Mouse (Mus musculus) ovary, adult 18-20 months (tissue): ENCODE measurements at regions not wholly inside any gene's neighbourhood (a gene's known extent, or its start where the extent isn't known, plus 50 kb on each side); places are given as distances from the start of the nearest gene placed in this dataset.

Experiments used
- DNase-seq: peaks from one replicate; pipeline ENCODE4 v3.0.0; 2022; ENCODE audit warnings: low spot score, mixed read lengths

GRCm38 (mm10) chr19:21146860-21147390 is 125.2 kb upstream of the Zfand5 start:
- DNase-seq = no peak

GRCm38 (mm10) chr19:21144659-21145283 is 127.3 kb upstream of the Zfand5 start:
- DNase-seq = no peak

- no peak for DNase-seq
Observed at GRCm38 (mm10) chr19:21143970-21144595, 128.0 kb upstream of the Zfand5 start.

GRCm38 (mm10) chr19:21140456-21140855 is 131.6 kb upstream of the Zfand5 start:
- no peak for DNase-seq

- no peak for DNase-seq
Observed at GRCm38 (mm10) chr19:21138998-21139495, 133.0 kb upstream of the Zfand5 start.

- no peak for DNase-seq
Observed at GRCm38 (mm10) chr19:21136756-21137155, 135.3 kb upstream of the Zfand5 start.

GRCm38 (mm10) chr19:21135998-21136380 is 136.1 kb upstream of the Zfand5 start:
- DNase-seq = no peak

- no peak for DNase-seq
Observed at GRCm38 (mm10) chr19:21135297-21135997, 136.6 kb upstream of the Zfand5 start.

- DNase-seq = no peak
Observed at GRCm38 (mm10) chr19:21129653-21130052, 142.4 kb upstream of the Zfand5 start.

GRCm38 (mm10) chr19:21127079-21127745 is 144.9 kb upstream of the Zfand5 start:
- DNase-seq = no peak

GRCm38 (mm10) chr19:21126670-21127069 is 145.4 kb upstream of the Zfand5 start:
- DNase-seq = no peak

- DNase-seq = no peak
Observed at GRCm38 (mm10) chr19:21119477-21119876, 152.6 kb upstream of the Zfand5 start.

- DNase-seq = no peak
Observed at GRCm38 (mm10) chr19:21118782-21119181, 153.3 kb upstream of the Zfand5 start.

GRCm38 (mm10) chr19:21115693-21116092 is 156.4 kb upstream of the Zfand5 start:
- no peak for DNase-seq

GRCm38 (mm10) chr19:21111836-21112235 is 157.8 kb upstream of the Tmc1 start:
- no peak for DNase-seq

- DNase-seq = no peak
Observed at GRCm38 (mm10) chr19:21108311-21108710, 154.3 kb upstream of the Tmc1 start.

- peak; percentile 53 for DNase-seq
Observed at GRCm38 (mm10) chr19:21107741-21108140, 153.7 kb upstream of the Tmc1 start.

GRCm38 (mm10) chr19:21107275-21107674 is 153.3 kb upstream of the Tmc1 start:
- DNase-seq = no peak

GRCm38 (mm10) chr19:21106766-21107165 is 152.8 kb upstream of the Tmc1 start:
- DNase-seq = peak; percentile 16

- peak; percentile 66 for DNase-seq
Observed at GRCm38 (mm10) chr19:21106241-21106669, 152.3 kb upstream of the Tmc1 start.

- DNase-seq = no peak
Observed at GRCm38 (mm10) chr19:21105004-21105403, 151.0 kb upstream of the Tmc1 start.

- DNase-seq = peak; percentile 74
Observed at GRCm38 (mm10) chr19:21104462-21104936, 150.5 kb upstream of the Tmc1 start.
